Mouse (Mus musculus): ENCODE measurements around the gene Zfp706. TPM values are rescaled to one million over a fixed set of nuclear protein-coding genes. Genes with fewer than 3 reads are reported as not detected.

Zfp706 gene
- polyA plus RNA-seq, 1 experiment from 2014 or later = 431 TPM

DNA sequence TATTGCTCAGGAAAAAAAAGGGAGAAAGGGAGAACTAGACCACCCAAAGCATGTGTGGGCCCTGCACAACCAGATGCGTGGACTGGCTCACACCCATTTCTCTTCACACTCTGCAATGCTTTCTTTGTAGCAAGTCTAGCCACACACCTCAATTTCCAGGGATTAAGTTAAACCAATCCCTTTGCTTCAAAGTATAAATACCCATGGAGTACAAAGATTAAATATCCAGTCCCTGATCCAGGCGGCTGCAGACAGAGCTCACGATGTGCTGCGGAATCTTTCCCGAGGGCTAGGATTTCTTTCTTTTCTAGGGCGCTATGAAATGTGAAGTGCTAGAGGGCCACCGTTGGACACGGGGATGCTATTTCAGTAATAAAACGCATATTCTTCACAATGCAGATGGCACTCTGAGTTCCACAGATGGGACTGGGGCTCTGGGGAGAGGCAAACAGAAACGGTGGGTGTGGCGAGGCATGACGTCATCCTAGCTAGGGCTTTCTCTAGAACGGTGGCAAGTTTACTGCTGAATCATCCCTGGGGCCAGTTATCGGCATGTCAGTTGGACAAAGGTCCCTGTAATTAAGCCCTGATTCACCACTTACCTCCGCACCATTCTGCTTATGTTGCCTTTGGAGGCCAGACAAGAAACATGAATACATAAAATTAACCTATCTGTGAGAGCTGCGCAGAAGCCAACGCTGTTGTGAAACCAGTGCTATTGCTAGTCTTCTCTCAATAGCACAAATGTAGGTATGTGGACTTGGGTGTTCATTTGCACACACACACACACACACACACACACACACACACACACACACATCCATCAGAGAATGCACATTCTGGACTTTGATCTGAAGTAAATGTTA is 47.3 kb downstream of the Zfp706 start:
- WGBS = 58% methylated on average over 17 of the region's 17 CpGs
- Histone ChIP-seq H3K4me2 (replicated peaks) (no peak overlapping the region; the same call in 1 of the 2 replicates), H3K27me3 (no peaks in the 10 kb centered on the region), H3K4me3 (no peak overlapping the region), H3K9me3 (no peaks in the 10 kb centered on the region), H3K27ac (0 out of 2 replicates have a peak overlapping the region, but pooled peaks have one; percentile 17), H3K9ac (no peak overlapping the region), H3K36me3 (no peaks in the 10 kb centered on the region), H3K4me1 (no peaks in the 10 kb centered on the region)
- ATAC-seq (ENCODE audit: insufficient number of reproducible peaks, insufficient read depth, low FRiP score, low TSS enrichment) = peak; percentile 58; the same call in 1 of the 2 replicates

DNA sequence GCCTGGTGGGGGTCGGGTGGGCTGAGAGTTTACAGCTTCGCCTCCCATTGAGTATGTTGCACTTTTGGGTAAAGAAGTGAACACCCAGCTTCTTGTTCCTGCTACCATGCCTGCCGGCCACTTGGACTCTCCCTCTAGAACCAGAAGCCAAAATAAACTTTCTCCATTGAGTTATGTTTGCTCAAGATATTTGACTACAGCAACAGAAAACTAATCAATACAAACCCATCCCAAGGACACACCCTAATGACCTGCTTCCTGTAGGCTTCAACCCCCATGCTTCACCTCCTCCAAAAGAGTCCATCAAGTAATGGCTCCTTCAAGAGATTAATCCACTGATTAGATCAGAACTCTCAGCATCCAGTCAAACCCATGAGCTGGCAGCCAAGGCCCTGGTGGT is 51.4 kb downstream of the Zfp706 start:
- no peak overlapping the region for H3K4me2 ChIP-seq (replicated peaks)
- no peaks in the 10 kb centered on the region for H3K36me3 ChIP-seq
- no peak overlapping the region for H3K9ac ChIP-seq
- H3K27ac ChIP-seq = no peak overlapping the region
- no peak for ATAC-seq (ENCODE audit: insufficient number of reproducible peaks, insufficient read depth, low FRiP score, low TSS enrichment)
- H3K27me3 ChIP-seq = peaks cover 4% of the 10 kb centered on the region; the same call in 1 of the 2 replicates
- no peaks in the 10 kb centered on the region for H3K4me1 ChIP-seq
- no peaks in the 10 kb centered on the region for H3K9me3 ChIP-seq
- 92% methylated on average over 3 of the region's 3 CpGs for WGBS
- H3K4me3 ChIP-seq = no peak overlapping the region

DNA sequence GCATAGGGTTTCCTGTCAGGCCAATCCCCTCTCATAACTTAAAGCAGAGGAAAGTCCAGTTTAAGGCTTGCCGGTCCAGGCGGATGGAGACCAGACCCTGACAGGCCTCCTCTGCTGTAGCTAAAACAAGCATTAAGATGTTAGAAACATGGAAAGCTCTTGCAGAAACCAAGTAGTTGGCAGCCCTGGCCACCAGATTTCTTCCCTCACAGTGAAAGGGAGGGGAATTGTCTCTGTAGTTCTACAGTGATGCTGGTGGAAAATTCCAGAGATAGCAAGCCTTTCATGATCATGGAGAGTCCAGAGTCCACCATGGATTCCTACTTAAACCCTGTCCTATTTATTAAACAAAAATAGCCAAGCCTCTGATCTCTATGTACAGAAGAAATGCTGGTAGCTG is 57.3 kb downstream of the Zfp706 start:
- H3K9ac ChIP-seq = no peak overlapping the region
- peaks cover 4% of the 10 kb centered on the region; the same call in 1 of the 2 replicates for H3K27me3 ChIP-seq
- H3K4me2 ChIP-seq (replicated peaks) = no peak overlapping the region
- no peak overlapping the region for H3K27ac ChIP-seq
- no peaks in the 10 kb centered on the region for H3K9me3 ChIP-seq
- H3K4me1 ChIP-seq = peaks cover 4% of the 10 kb centered on the region; the same call in 1 of the 2 replicates
- no peak overlapping the region for H3K4me3 ChIP-seq
- no peak for ATAC-seq (ENCODE audit: insufficient number of reproducible peaks, insufficient read depth, low FRiP score, low TSS enrichment)
- WGBS = 85% methylated on average over 2 of the region's 2 CpGs
- H3K36me3 ChIP-seq = no peaks in the 10 kb centered on the region

DNA sequence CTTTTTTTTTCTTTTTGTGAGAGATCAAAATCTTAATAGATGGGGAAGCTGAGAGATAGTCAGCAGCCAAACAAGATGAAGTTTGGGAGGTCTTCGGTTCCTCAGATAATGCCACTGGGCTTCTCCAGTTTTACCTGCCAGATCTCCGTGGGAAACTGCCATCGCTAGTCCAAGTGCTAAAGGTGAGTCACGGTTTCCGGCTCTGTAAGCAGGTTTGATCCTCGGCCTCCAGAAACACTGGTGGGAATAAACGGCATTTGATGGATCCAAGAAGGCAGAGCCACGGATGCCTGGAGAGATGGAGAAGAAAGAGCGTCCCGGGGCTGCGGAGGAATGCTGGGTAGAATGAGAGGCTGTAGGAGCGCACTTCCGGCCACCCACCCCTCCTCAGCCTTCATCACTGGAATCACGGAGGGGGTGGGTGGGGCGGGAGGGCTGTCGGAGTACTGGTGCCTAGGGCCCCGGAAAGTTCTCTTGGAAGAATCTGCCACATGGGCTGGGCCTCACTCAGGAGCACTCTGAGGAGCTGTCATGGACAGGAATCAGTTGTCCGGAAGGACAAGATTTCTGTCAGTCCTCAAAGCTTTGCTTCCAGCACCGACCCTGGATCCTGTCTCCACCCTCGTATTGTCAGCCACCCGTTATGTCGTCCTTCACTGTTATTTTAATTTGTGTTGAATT is 58.6 kb downstream of the Zfp706 start:
- no peaks in the 10 kb centered on the region for H3K9me3 ChIP-seq
- no peak for ATAC-seq (ENCODE audit: insufficient number of reproducible peaks, insufficient read depth, low FRiP score, low TSS enrichment)
- H3K4me3 ChIP-seq = no peak overlapping the region
- H3K4me1 ChIP-seq = peaks cover 4% of the 10 kb centered on the region; the same call in 1 of the 2 replicates
- no peaks in the 10 kb centered on the region for H3K36me3 ChIP-seq
- WGBS = 84% methylated on average over 22 of the region's 22 CpGs
- no peak overlapping the region for H3K9ac ChIP-seq
- H3K4me2 ChIP-seq (replicated peaks) = no peak overlapping the region
- H3K27ac ChIP-seq = no peak overlapping the region
- H3K27me3 ChIP-seq = no peaks in the 10 kb centered on the region

All from embryonic facial prominence, embryonic 12.5 days (tissue).